Mouse (Mus musculus): ENCODE data around the gene Sugct.
"Not testable (repeated sequence)": the region's sequence is repeated elsewhere in the genome, so short reads cannot be mapped to it uniquely, and the experiment has no call there.

Sugct gene

GRCm38 (mm10) chr13:17606217-17606616 is 89.1 kb downstream of the Sugct start:
- in situ Hi-C loops (cut with MboI; ENCODE audit: low sequenced_read_pairs) = no loop called here

- in situ Hi-C loops (cut with MboI; ENCODE audit: low sequenced_read_pairs) = no loop called here
These were observed 90.7 kb downstream of the Sugct start for GRCm38 (mm10) chr13:17604670-17605069.

GRCm38 (mm10) chr13:17603756-17604155 is 91.6 kb downstream of the Sugct start:
- in situ Hi-C loops (cut with MboI; ENCODE audit: low sequenced_read_pairs) = no loop called here

- in situ Hi-C loops (cut with MboI; ENCODE audit: low sequenced_read_pairs) = no loop called here
These were observed 110.0 kb downstream of the Sugct start for GRCm38 (mm10) chr13:17585267-17585913.

- in situ Hi-C loops (cut with MboI; ENCODE audit: low sequenced_read_pairs) = no loop called here
These were observed 110.5 kb downstream of the Sugct start for GRCm38 (mm10) chr13:17584804-17585203.

GRCm38 (mm10) chr13:17581684-17582083 is 113.7 kb downstream of the Sugct start:
- in situ Hi-C loops (cut with MboI; ENCODE audit: low sequenced_read_pairs) = no loop called here

GRCm38 (mm10) chr13:17559357-17559756 is 136.0 kb downstream of the Sugct start:
- in situ Hi-C loops (cut with MboI; ENCODE audit: low sequenced_read_pairs) = no loop called here

- in situ Hi-C loops (cut with MboI; ENCODE audit: low sequenced_read_pairs) = no loop called here
These were observed 159.0 kb downstream of the Sugct start for GRCm38 (mm10) chr13:17536341-17536740.

GRCm38 (mm10) chr13:17534871-17535270 is 160.5 kb downstream of the Sugct start:
- in situ Hi-C loops (cut with MboI; ENCODE audit: low sequenced_read_pairs) = no loop called here

GRCm38 (mm10) chr13:17534469-17534868 is 160.9 kb downstream of the Sugct start:
- in situ Hi-C loops (cut with MboI; ENCODE audit: low sequenced_read_pairs) = no loop called here

- in situ Hi-C loops (cut with MboI; ENCODE audit: low sequenced_read_pairs) = no loop called here
These were observed 184.1 kb downstream of the Sugct start for GRCm38 (mm10) chr13:17511184-17511778.

- in situ Hi-C loops (cut with MboI; ENCODE audit: low sequenced_read_pairs) = no loop called here
These were observed 200.4 kb downstream of the Sugct start for GRCm38 (mm10) chr13:17494936-17495335.

GRCm38 (mm10) chr13:17494056-17494574 is 201.2 kb downstream of the Sugct start:
- in situ Hi-C loops (cut with MboI; ENCODE audit: low sequenced_read_pairs) = no loop called here

GRCm38 (mm10) chr13:17457981-17458380 is 237.4 kb downstream of the Sugct start:
- in situ Hi-C loops (cut with MboI; ENCODE audit: low sequenced_read_pairs) = not testable (repeated sequence)

- in situ Hi-C loops (cut with MboI; ENCODE audit: low sequenced_read_pairs) = loop anchor here (25.0 kb wide), 1 partner anchor 1420 kb away; the partner anchor contains the start of gene Inhba
These were observed 263.0 kb downstream of the Sugct start for GRCm38 (mm10) chr13:17432139-17432916.

GRCm38 (mm10) chr13:17421875-17422274 is 273.5 kb downstream of the Sugct start:
- in situ Hi-C loops (cut with MboI; ENCODE audit: low sequenced_read_pairs) = no loop called here

- in situ Hi-C loops (cut with MboI; ENCODE audit: low sequenced_read_pairs) = no loop called here
These were observed 274.8 kb downstream of the Sugct start for GRCm38 (mm10) chr13:17420557-17420956.

GRCm38 (mm10) chr13:17342836-17343235 is 352.5 kb downstream of the Sugct start:
- in situ Hi-C loops (cut with MboI; ENCODE audit: low sequenced_read_pairs) = no loop called here

- in situ Hi-C loops (cut with MboI; ENCODE audit: low sequenced_read_pairs) = no loop called here
These were observed 359.3 kb downstream of the Sugct start for GRCm38 (mm10) chr13:17335885-17336540.

- in situ Hi-C loops (cut with MboI; ENCODE audit: low sequenced_read_pairs) = no loop called here
These were observed 368.5 kb downstream of the Sugct start for GRCm38 (mm10) chr13:17326863-17327262.

- in situ Hi-C loops (cut with MboI; ENCODE audit: low sequenced_read_pairs) = no loop called here
These were observed 393.8 kb downstream of the Sugct start for GRCm38 (mm10) chr13:17301590-17301989.
